Mouse (Mus musculus) lung, adult 18-20 months (tissue): ENCODE results near the gene Tmeff1.

Experiments used
- DNase-seq, 2 experiments: peaks; one replicate each; pipeline ENCODE4 v3.0.0; 2022; ENCODE audit warnings: mixed read lengths in 2 of 2

The Tmeff1 gene

GRCm38 (mm10) chr4:48624961-48625360 lies 40.0 kb downstream of the Tmeff1 start:
- no peak for DNase-seq

DNA sequence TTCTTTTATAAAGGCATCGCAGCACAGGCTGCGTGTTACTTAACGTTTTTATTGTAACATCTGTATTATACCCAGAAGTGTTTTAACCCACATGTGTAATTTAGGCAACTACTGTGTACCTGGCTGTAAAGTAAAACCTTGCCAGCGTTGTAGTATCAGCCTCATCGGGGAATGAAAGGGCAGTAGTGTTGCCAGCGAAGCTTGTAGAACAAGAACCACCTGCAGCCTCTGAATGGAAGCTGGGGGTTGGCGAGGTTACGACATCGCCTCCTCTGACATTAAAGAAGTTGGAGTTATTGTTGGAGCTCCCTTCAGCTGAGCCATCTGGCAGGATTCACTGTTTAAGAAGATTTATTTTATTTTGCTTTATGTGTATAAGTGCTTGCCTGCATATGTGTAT lies 40.9 kb downstream of the Tmeff1 start:
- peak in 1 of 2 experiments; percentile 21 for DNase-seq

DNA sequence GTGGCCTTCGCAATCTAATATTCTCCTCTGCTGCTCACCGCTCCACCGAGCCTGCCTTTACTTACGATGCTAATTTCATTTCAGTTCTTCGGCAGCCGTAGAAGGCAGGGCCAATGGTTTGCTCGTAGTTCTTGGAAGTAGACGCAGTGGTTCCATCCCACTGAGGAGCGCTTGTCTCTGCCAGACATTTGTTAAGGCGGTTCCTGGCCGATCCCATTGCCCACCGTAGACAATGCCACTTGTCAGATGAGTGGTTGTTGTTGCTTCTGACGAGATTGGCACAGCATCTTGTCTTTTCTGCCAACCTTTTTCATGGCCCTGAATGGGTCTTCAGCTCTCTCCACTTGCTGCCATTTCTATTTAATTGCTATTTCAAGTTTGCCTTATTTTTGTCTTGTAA lies 44.5 kb downstream of the Tmeff1 start:
- DNase-seq, result no peak

DNA sequence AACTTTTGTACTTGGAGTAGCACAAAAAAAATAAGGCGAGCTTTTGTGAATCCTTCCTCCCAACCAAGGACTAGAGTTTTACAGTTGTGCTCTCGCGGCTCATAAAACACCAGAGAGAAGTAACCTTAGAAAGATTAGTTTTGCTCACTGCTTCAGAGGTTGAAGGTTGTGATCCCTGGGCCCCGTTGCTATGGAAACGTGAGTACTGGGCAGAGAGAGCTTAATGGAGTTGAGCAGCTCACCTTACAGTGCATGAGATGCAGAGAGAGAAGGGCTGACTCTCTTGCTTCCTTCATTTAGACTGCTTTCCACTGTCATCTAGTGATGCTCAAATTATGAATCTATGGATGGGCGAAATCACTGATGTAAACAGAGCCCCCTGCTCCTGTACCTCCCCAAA lies 48.6 kb downstream of the Tmeff1 start:
- DNase-seq, result no peak

DNA sequence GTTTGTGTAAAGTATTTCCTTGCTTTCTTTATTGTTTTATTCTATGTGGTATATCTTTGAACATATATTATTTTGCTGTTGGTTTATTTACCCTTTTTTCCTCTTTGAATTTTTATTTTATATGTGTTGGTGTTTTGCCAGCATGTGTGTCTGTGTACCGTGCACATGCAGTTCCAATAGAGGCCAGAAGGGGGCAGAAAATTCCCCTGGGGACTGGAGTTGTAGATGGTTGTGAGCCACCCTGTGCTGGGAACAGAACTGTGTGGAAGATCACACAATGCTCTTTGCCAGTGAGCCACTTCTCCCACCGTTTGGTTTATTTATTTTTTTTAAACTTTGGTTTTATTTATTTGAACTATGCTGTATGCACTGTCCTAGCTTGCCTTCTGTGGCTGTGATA lies 49.1 kb downstream of the Tmeff1 start:
- DNase-seq, result peak in 1 of 2 experiments; percentile 27

GRCm38 (mm10) chr4:48636831-48637230 lies 51.9 kb downstream of the Tmeff1 start:
- DNase-seq, result no peak

- no peak for DNase-seq
Measured at GRCm38 (mm10) chr4:48638132-48638531, 53.2 kb downstream of the Tmeff1 start.

DNA sequence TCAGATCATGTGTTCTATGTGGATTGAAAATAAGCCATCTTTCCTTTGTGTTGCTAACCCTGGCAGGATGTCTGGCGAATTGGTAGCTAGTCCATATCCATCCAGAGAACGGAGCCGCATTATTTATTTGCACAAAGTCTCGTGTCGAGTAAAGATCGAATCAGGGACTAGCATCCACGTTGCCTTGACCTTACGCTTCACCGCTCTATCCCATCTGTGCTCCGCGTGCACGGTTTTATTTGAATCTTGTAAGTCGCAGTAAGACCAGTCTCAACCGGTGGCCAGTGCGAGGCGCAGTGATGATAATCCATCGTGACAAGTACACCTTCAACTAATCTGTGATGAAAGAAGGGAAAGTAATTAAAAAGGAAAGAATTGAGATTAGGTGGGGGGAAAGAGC lies 54.5 kb downstream of the Tmeff1 start:
- no peak for DNase-seq

GRCm38 (mm10) chr4:48643801-48644200 lies 58.8 kb downstream of the Tmeff1 start:
- no peak for DNase-seq

DNA sequence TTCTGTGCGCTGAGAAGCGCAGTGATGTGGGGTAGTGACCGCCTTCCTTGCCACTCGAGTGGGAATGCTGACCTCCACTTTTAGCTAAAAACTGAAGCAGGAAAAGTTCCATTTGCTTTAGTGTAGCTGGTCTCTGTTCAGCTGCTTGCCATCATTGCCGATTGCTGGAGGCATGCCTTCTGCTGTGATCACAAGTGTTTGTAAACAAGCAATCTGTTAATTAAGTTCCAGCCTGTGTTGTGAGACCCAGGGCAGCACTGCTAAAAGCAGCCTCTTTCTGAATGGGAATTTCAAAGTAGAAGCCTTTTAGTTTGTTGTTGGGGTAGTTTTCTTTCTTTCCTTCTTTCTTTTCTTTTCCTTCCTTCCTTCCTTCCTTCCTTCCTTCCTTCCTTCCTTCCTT lies 61.2 kb downstream of the Tmeff1 start:
- DNase-seq, result no peak

DNA sequence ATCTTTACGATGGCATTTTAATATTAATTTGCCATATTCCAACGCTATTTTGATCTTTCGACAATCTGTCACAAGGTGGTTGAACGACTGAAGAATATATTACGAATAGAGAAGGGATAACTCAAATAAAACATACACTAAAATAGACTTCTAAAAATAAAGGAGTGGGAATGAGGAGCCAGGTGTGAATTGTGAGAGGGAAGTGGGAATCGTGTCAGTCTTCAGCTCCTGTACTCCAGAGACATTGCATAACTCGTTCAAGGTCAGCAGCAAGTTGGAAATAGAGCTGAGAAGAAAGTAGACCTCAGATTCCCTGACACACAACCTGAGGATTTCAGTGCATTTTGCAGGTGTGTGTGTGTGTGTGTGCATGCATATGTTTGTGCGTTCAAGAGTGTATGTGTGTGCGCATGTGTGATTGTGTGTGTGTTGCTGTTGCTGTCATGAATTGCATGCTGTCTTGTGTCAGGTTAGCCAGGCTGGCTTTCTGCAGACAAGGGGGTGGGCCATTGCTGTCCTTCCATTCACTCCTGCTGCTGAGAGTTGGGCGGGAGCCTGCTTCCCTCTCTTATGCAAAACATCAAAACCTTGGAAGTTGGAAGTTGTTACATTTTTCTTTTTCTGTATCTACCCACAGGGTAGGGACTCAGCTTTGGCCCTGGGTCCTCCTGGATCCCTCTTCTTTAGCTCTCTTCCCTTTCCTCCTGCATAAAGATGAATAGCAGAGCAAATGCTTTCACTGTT lies 65.8 kb downstream of the Tmeff1 start:
- no peak for DNase-seq

- no peak for DNase-seq
Measured at GRCm38 (mm10) chr4:48654118-48654517, 69.1 kb downstream of the Tmeff1 start.

DNA sequence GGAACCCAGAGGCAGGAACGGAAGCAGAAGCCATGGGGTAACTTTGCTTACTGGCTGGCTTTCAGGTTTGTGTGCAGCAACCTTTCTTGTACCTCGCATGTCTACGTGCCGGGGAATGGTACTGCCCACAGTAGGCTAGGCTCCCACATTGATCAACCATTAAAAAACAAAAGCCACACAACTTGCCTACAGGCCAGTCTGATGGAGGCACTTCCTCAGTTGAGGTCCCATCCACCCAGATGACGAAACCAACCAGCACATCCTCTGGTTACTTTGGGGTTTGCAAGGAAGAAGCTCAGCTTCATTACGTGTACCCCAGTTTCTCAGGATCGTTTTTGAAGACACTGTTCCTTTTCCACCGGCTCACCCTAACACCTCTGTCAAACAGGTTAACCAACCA lies 71.6 kb downstream of the Tmeff1 start:
- no peak for DNase-seq

DNA sequence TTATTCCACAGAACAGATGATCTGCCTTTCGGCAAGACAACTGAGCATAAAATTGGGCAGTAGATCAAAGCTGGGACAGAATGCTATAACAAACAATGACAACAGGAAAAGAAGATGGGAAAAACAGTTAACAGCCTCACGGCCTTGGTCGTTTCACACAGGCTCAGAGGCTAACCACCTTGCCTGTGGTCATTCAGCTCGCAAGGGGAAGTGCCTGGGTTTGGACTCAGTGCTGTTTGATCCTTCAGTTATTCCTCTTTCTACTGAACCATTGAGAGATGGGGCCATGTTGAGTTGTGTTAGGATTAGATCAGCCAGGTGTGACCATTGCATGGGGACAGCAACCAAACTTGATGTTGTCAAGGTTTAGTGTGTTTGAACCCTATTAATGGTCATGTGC lies 75.2 kb downstream of the Tmeff1 start:
- no peak for DNase-seq

GRCm38 (mm10) chr4:48660619-48661575 lies 75.9 kb downstream of the Tmeff1 start:
- DNase-seq, result no peak

- peak in 1 of 2 experiments; percentile 33 for DNase-seq
Measured at GRCm38 (mm10) chr4:48663271-48663670, 78.3 kb downstream of the Tmeff1 start, which contains the start of gene Cavin4. Cavin4 (plus strand) TSS chr4:48663514.

- DNase-seq, result no peak
Measured at GRCm38 (mm10) chr4:48664021-48664420, 79.0 kb downstream of the Tmeff1 start.

DNA sequence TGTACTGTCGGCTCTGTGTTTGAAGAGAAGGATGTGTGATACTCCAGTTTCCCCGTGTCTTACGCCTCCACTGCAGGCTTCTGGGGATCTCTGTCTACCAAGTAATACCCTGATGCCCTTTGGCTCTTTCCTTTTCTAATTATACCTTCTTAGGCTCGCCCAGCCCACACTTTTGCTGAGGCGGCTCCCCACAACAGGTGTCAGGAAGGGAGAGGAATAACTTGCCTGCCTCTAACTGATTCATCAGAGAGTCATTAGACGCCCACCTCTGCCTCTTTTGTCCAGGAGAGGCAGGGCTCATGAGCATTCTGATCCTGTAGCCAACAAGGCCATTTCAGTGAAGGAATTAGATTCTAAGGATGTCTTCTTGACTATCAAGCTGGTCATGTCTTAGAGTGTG lies 82.3 kb downstream of the Tmeff1 start:
- no peak for DNase-seq

- no peak for DNase-seq
Measured at GRCm38 (mm10) chr4:48672915-48673314, 87.9 kb downstream of the Tmeff1 start.

- no peak for DNase-seq
Measured at GRCm38 (mm10) chr4:48674412-48674811, 89.4 kb downstream of the Tmeff1 start.

- DNase-seq, result no peak
Measured at GRCm38 (mm10) chr4:48676570-48677185, 91.7 kb downstream of the Tmeff1 start.

DNA sequence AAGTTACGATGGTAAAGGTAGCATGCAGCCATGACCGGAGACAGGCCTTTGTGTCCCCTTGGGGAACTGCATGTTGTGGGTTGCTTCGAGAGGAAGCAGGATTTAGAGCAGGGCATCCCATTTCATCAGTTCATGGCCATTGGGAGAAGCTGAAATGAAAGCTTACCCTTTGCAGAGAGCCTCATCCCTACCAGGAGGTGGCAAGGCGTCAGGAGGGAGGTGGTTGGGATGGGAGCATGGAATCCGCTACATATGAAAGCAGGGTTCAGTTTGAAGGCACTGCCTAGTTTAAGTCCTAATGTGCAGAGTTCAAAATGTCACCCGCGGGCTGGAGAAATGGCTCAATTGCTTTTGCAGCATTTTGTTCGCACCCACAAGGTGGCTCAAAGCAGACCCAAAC lies 92.3 kb downstream of the Tmeff1 start:
- no peak for DNase-seq

- DNase-seq, result no peak
Measured at GRCm38 (mm10) chr4:48677812-48678211, 92.8 kb downstream of the Tmeff1 start.
